Mouse (Mus musculus) kidney, adult 2 months (tissue): ENCODE results near the gene E330009J07Rik. TPM values are rescaled to one million over a fixed set of nuclear protein-coding genes. Genes with fewer than 3 reads are reported as not detected.
A peak's percentile ranks its signal among the peaks of the same experiment; 100 is the strongest.

ENCODE experiments used
- DNase-seq: peaks from one replicate; pipeline ENCODE4 v3.0.0; 2021
- H3K27ac ChIP-seq: fragments of 200-500 bp; 2 replicates; pipeline ENCODE4 v1.5.1; 2012; ENCODE audit warnings: low read depth, low read length, control low read depth, inconsistent platforms; ENCODE audit not compliant: insufficient read depth
- H3K27me3 ChIP-seq: fragments of 200-500 bp; replicated peaks from 2 replicates; pipeline ENCODE4 v1.6.1; 2012; ENCODE audit warnings: mild to moderate bottlenecking, moderate library complexity, low read length, inconsistent platforms; ENCODE audit not compliant: control insufficient read depth, insufficient read depth
- H3K36me3 ChIP-seq: fragments of 200-500 bp; 2 replicates; pipeline ENCODE4 v1.6.1; 2012; ENCODE audit warnings: mild to moderate bottlenecking, moderate library complexity, low read length, inconsistent platforms; ENCODE audit not compliant: control insufficient read depth, insufficient read depth
- H3K4me1 ChIP-seq: fragments of 200-500 bp; 2 replicates; pipeline ENCODE4 v1.6.1; 2011; ENCODE audit warnings: low read length; ENCODE audit not compliant: control insufficient read depth, insufficient read depth
- H3K4me3 ChIP-seq: fragments of 200-500 bp; 2 replicates; pipeline ENCODE4 v1.5.1; 2011; ENCODE audit warnings: mild to moderate bottlenecking, low read depth, low read length, control low read depth; ENCODE audit not compliant: insufficient read depth
- CTCF ChIP-seq: fragments of 200-500 bp; conservative IDR thresholded peaks from 2 replicates; pipeline ENCODE4 v1.5.1; 2011; ENCODE audit warnings: low read depth, mild to moderate bottlenecking, control low read depth, low read length, moderate library complexity, mixed read lengths; ENCODE audit not compliant: insufficient read depth, insufficient read length
- POLR2A ChIP-seq: fragments of 200-500 bp; IDR thresholded peaks from one replicate; pipeline ENCODE4 v1.6.1; 2011; ENCODE audit warnings: low read depth, low read length, control low read depth
- WGBS: fragments of 180-500 bp; shearing (Covaris S2); methylation state at CpG from one replicate; pipeline ENCODE4 v1.1.7; 2018; 5-methylcytosine and 5-hydroxymethylcytosine counted together
- polyA plus RNA-seq: library from polyadenylated mRNA; depleted of rRNA; stranded (reverse); fragments of >200 nt; gene quantifications from 2 replicates; pipeline ENCODE4 v1.2.3, GENCODE M21; 2012

Gene E330009J07Rik
- polyA plus RNA-seq, 1 experiment = 6.2 TPM

- Histone ChIP-seq H3K4me1 (no peaks in the 10 kb centered on the region), H3K4me3 (no peak overlapping the region), H3K27me3 (no peaks in the 10 kb centered on the region), H3K27ac (no peak overlapping the region), H3K36me3 (no peaks in the 10 kb centered on the region)
- TF ChIP-seq CTCF (no peak), POLR2A (no peak)
- 67% methylated on average over 4 of the region's 4 CpGs for WGBS
- no peak for DNase-seq
Observed at GRCm38 (mm10) chr6:40429521-40429931, 6.4 kb downstream of the E330009J07Rik start.

- H3K4me3 ChIP-seq = no peak overlapping the region
- H3K4me1 ChIP-seq = no peaks in the 10 kb centered on the region
- WGBS = 76% methylated on average over 3 of the region's 3 CpGs
- TF ChIP-seq POLR2A (no peak), CTCF (no peak)
- H3K27ac ChIP-seq = no peak overlapping the region
- no peaks in the 10 kb centered on the region for H3K27me3 ChIP-seq
- no peak for DNase-seq
- no peaks in the 10 kb centered on the region for H3K36me3 ChIP-seq
Observed at GRCm38 (mm10) chr6:40428696-40429095, 7.2 kb downstream of the E330009J07Rik start.

- Histone ChIP-seq H3K27ac (no peak overlapping the region), H3K36me3 (no peaks in the 10 kb centered on the region), H3K4me3 (no peak overlapping the region), H3K27me3 (no peaks in the 10 kb centered on the region), H3K4me1 (no peaks in the 10 kb centered on the region)
- no peak for TF ChIP-seq POLR2A
- TF ChIP-seq CTCF = no peak
- DNase-seq = no peak
- WGBS = 86% methylated on average over 7 of the region's 7 CpGs
Observed at GRCm38 (mm10) chr6:40427441-40427840, 8.5 kb downstream of the E330009J07Rik start.

- no peak for TF ChIP-seq POLR2A
- peak; percentile 64 for TF ChIP-seq CTCF
- Histone ChIP-seq H3K4me3 (no peak overlapping the region), H3K27me3 (no peaks in the 10 kb centered on the region), H3K36me3 (no peaks in the 10 kb centered on the region), H3K4me1 (no peaks in the 10 kb centered on the region), H3K27ac (no peak overlapping the region)
- DNase-seq = peak; percentile 63
- 43% methylated on average over 1 of the region's 1 CpGs for WGBS
Observed at GRCm38 (mm10) chr6:40423774-40424173, 12.2 kb downstream of the E330009J07Rik start.

GRCm38 (mm10) chr6:40423013-40423412, 12.9 kb downstream of the E330009J07Rik start:
- DNase-seq = no peak
- 77% methylated on average over 1 of the region's 1 CpGs for whole genome bisulfite sequencing
- H3K4me3 ChIP-seq = no peak overlapping the region
- TF ChIP-seq CTCF = no peak
- no peak for TF ChIP-seq POLR2A
- H3K4me1 ChIP-seq = no peaks in the 10 kb centered on the region
- H3K27ac ChIP-seq = no peak overlapping the region
- H3K27me3 ChIP-seq = no peaks in the 10 kb centered on the region
- H3K36me3 ChIP-seq = no peaks in the 10 kb centered on the region

GRCm38 (mm10) chr6:40421099-40421498, 14.8 kb downstream of the E330009J07Rik start:
- Histone ChIP-seq H3K4me1 (no peaks in the 10 kb centered on the region), H3K36me3 (no peaks in the 10 kb centered on the region), H3K27ac (no peak overlapping the region), H3K4me3 (no peak overlapping the region), H3K27me3 (no peaks in the 10 kb centered on the region)
- no peak for DNase-seq
- 97% methylated on average over 6 of the region's 6 CpGs for WGBS
- TF ChIP-seq POLR2A (no peak), CTCF (no peak)

GRCm38 (mm10) chr6:40418386-40418785, 17.5 kb downstream of the E330009J07Rik start:
- Histone ChIP-seq H3K36me3 (no peaks in the 10 kb centered on the region), H3K27ac (no peak overlapping the region), H3K4me1 (no peaks in the 10 kb centered on the region), H3K4me3 (no peak overlapping the region), H3K27me3 (no peaks in the 10 kb centered on the region)
- TF ChIP-seq POLR2A = no peak
- no peak for TF ChIP-seq CTCF
- 97% methylated on average over 4 of the region's 4 CpGs for WGBS
- DNase-seq = no peak
